Mouse (Mus musculus): ENCODE data around the gene Exosc2. TPM values are rescaled to one million over a fixed set of nuclear protein-coding genes. Genes with fewer than 3 reads are reported as not detected.

Exosc2 gene
- polyA plus RNA-seq, 1 experiment from 2014 or later = 113 TPM

DNA sequence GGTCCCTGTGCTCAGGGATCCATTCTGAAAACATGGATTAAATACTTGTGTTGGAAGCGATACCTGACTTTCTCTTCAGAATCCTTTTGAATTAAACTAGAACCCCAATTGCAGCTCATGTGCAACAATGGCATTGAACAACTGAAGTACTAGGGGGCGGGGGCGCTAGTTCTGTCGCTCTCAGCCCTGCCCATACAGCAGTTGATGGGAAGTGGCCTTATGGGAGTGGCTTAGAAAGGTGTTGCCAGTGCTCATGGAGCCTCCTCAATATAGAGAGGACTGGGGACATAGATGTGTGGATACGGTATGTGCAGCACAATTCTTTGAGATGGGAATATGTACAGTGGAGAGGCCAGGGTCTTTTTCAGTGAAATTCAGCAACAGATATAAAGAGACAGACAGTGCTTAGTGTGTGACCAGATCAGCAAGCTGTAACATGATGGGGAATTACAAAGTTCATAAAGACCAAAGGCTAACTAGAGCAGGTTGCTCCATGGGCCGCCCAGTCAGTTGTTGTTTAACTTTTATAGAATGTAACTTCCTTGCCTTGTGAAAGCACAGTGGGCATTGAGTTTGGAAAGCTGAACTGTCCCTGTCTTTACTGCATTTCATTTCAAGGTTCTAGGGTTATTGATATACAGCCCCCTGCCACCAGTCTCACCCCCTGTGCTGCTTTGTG, 48.8 kb downstream of the Exosc2 start:
- Histone ChIP-seq H3K4me1 (no peaks in the 10 kb centered on the region), H3K9me3 (replicated peaks) (no peaks in the 10 kb centered on the region), H3K4me3 (no peak overlapping the region), H3K36me3 (no peaks in the 10 kb centered on the region; the same call in 1 of the 2 replicates), H3K27me3 (ENCODE audit: low read depth, poor library complexity, severe bottlenecking) (no peaks in the 10 kb centered on the region), H3K27ac (no peak overlapping the region)
- no peak for DNase-seq (ENCODE audit: low spot score)
- 83% methylated on average over 6 of the region's 6 CpGs for WGBS

DNA sequence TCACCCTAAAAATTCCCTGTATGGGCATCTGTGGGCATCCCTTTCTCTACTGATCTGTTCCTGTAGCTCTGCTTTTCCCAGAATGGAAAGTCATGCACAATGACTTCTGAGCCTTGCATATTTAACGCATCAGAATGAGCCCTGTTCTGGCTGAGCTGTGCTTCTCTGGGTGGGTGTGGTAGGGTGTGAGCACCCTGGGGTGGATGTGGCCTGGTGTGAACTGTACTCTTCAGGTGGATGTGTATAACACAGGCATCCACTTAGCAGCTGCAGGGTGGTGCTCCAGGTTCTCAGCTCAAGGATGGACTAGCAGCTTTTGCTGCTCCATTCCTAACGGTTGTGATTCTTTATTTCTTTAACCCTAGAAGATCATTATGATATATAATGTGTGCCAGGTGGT, 49.4 kb downstream of the Exosc2 start:
- H3K36me3 ChIP-seq = no peaks in the 10 kb centered on the region; the same call in 1 of the 2 replicates
- no peak overlapping the region for H3K4me3 ChIP-seq
- H3K27me3 ChIP-seq (ENCODE audit: low read depth, poor library complexity, severe bottlenecking) = no peaks in the 10 kb centered on the region
- H3K27ac ChIP-seq = no peak overlapping the region
- DNase-seq (ENCODE audit: low spot score) = no peak
- no peaks in the 10 kb centered on the region for H3K4me1 ChIP-seq
- H3K9me3 ChIP-seq (replicated peaks) = no peaks in the 10 kb centered on the region
- 85% methylated on average over 2 of the region's 2 CpGs for WGBS

DNA sequence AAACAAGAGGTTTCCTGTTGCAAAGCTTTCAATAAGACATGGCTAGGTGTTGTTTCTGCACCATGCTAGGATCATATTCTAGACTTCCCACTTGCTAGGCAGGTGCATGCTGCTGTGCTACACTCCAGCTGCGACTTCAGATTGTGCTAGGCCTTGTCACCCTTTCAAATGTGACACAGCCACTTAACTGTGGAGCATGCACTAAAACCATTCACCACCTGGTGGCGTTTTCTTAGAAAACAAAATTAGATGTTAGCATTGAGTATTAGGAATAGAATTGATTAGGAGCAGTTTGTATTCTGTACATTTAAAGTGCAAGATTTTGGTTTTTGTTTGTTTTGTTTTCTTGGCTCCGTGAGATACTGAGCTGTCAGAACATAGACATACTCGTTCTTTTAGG, 50.3 kb downstream of the Exosc2 start:
- Histone ChIP-seq H3K4me1 (no peaks in the 10 kb centered on the region), H3K4me3 (no peak overlapping the region), H3K27ac (no peak overlapping the region), H3K27me3 (ENCODE audit: low read depth, poor library complexity, severe bottlenecking) (no peaks in the 10 kb centered on the region), H3K9me3 (replicated peaks) (no peaks in the 10 kb centered on the region), H3K36me3 (no peaks in the 10 kb centered on the region)
- WGBS = 66% methylated on average over 4 of the region's 4 CpGs
- no peak for DNase-seq (ENCODE audit: low spot score)

DNA sequence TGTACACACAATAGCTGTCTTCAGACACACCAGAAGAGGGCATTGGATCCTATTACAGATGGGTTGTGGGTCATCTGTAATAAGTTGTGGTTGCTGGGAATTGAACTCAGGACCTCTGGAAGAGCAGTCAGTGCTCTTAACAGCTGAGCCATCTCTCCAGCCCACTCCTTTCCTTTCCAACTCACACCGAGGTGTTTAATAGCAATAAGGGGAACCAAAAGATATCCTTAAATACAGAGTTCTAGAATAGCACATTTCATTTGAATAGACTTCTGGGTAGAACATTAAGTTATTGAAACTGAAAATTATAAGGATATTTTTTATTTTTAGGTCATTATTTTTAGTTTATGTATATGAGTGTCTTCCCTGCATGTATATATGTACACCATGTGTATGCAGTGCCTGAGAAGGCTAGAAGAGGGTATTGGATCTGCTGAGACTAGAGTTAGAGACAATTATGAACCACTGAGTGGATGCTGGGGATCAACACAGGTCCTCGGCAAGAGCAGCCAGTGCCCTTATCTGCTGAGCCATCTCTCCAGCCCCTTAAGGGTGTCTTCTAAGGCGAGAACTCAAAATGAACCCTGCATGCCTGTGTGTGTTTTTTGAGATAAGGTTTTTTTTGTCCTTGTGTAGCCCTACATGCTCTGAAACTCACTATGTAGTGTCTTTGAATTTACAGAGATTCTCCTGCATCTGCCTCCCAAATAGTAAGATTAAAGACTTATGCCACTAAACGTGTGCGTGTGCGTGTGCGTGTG, 54.4 kb downstream of the Exosc2 start:
- 93% methylated on average over 7 of the region's 7 CpGs for WGBS
- H3K27ac ChIP-seq = no peak overlapping the region
- 0 out of 2 replicates have a peak, but pooled peaks cover 4% of the 10 kb centered on the region for H3K36me3 ChIP-seq
- H3K4me3 ChIP-seq = no peak overlapping the region
- peaks cover 8% of the 10 kb centered on the region for H3K4me1 ChIP-seq
- H3K9me3 ChIP-seq (replicated peaks) = no peaks in the 10 kb centered on the region
- no peaks in the 10 kb centered on the region for H3K27me3 ChIP-seq (ENCODE audit: low read depth, poor library complexity, severe bottlenecking)
- no peak for DNase-seq (ENCODE audit: low spot score)

DNA sequence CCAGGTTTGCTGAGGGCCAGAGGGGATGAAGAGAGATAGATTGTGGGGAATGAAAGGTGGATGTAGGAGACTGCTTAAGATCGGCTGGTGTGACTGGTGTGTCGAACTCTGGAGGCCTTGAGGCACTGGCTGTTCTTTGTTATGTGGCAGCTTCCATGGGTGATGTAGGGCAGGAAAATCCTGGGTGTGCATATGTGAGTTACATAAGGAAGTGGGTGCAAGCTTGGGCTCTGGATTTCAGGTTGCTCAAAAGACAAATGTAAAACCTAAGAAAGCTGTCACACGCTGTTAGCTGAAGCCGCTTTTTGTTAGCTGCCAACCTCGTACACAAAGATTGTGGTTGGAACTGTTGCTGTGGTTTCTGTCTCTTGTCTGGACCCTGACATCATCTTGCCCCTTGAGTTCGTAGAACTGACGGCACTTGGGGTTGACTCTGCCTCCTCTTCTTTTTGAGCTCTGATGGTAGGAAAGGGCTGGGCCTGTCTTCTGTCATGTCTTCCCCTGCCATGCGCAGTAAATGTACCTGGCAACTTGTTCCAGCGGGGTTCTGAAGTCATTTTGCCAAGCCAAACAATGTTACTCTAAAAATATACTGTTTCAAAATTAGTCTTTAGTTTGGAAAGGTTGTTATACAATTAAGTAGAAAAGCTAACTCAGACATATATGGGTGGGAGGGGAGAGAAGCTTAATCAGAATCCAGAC, 57.2 kb downstream of the Exosc2 start:
- 89% methylated on average over 9 of the region's 9 CpGs for WGBS
- Histone ChIP-seq H3K36me3 (0 out of 2 replicates have a peak, but pooled peaks cover 4% of the 10 kb centered on the region), H3K4me1 (peaks cover 8% of the 10 kb centered on the region), H3K9me3 (replicated peaks) (no peaks in the 10 kb centered on the region), H3K4me3 (no peak overlapping the region), H3K27ac (no peak overlapping the region), H3K27me3 (ENCODE audit: low read depth, poor library complexity, severe bottlenecking) (no peaks in the 10 kb centered on the region)
- no peak for DNase-seq (ENCODE audit: low spot score)

DNA sequence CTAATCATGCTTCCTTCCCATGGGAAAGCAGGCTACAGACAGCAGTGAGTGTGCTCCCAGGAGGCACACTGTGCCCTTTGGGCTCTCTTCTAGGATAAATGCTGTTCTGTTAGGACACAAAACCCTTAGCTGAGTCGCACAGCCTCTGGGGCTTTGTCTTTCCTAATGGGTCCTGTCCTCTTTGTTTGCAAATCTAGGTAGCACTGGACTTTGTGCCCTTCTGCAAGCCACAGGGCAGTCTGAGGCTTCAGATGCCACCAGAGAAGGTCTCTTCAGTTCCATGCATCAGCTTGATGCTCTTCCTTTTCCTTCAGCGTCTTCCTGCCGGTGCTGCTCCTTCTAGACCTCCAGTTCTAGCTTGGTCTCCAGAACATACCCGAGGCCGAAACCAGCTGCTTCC, 60.1 kb downstream of the Exosc2 start:
- Histone ChIP-seq H3K4me3 (no peak overlapping the region), H3K27ac (no peak overlapping the region)
- no peak for DNase-seq (ENCODE audit: low spot score)

More for the DNA sequence above, 60.1 kb downstream of the Exosc2 start:
- Histone ChIP-seq H3K27me3 (ENCODE audit: low read depth, poor library complexity, severe bottlenecking) (no peaks in the 10 kb centered on the region), H3K36me3 (0 out of 2 replicates have a peak, but pooled peaks cover 4% of the 10 kb centered on the region), H3K4me1 (peaks cover 8% of the 10 kb centered on the region), H3K9me3 (replicated peaks) (no peaks in the 10 kb centered on the region)
- WGBS = 90% methylated on average over 5 of the region's 5 CpGs

Other genes starting within 250 kb of the Exosc2 start
- gene Ass1, start 200.5 kb upstream of the Exosc2 start, polyA plus RNA-seq (2016; fragmentation: Nextera tagmentation; extraction: Ambion mirVana) = 6.1 and 6.8 TPM in 2 replicates
- 84.1 and 92.1 TPM in 2 replicates for gene Fubp3, start 98.1 kb upstream of the Exosc2 start, polyA plus RNA-seq (2016; fragmentation: Nextera tagmentation; extraction: Ambion mirVana)
- 0.10 TPM in 1 of 2 replicates, not detected in the other for gene Prdm12, start 30.7 kb upstream of the Exosc2 start, polyA plus RNA-seq (2016; fragmentation: Nextera tagmentation; extraction: Ambion mirVana)
- 65.0 and 70.5 TPM in 2 replicates for gene Abl1, start 17.7 kb downstream of the Exosc2 start, polyA plus RNA-seq (2016; fragmentation: Nextera tagmentation; extraction: Ambion mirVana)
- gene Qrfp, start 139.9 kb downstream of the Exosc2 start, polyA plus RNA-seq (2016; fragmentation: Nextera tagmentation; extraction: Ambion mirVana) = 0.06 and 0.23 TPM in 2 replicates
- gene Fibcd1, start 175.3 kb downstream of the Exosc2 start, polyA plus RNA-seq (2016; fragmentation: Nextera tagmentation; extraction: Ambion mirVana) = 0.04 and 0.13 TPM in 2 replicates
- gene Lamc3, start 216.6 kb downstream of the Exosc2 start, polyA plus RNA-seq (2016; fragmentation: Nextera tagmentation; extraction: Ambion mirVana) = 0.15 and 0.16 TPM in 2 replicates